Comparison of ENCODE assay signal across 10 mouse cellular contexts in the genomic region with DNA sequence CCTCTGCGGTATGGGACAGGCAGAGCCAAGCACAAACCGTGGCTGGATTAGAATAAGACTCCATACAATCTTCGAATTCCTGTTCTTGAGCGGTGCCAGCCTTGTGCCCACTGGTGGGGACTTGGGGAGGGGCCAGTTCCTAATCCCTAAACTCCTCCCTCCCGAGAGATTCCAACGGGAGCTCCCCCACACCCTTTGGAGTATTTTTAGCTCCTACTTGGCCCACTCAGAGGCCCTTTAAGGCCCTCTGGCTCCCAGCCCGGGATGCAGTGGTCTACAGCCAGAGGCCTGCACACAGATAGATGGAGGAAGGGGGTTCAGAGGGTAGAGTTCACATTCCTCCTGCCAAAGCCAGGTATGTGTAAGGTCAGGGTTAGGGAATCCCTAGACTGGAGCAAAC. TPM values are rescaled to one million over a fixed set of nuclear protein-coding genes. Genes with fewer than 3 reads are reported as not detected.
DNase-seq lines count a peak whose midpoint lies in the region; ATAC-seq and TF ChIP-seq lines count a peak whose summit lies in the region.
"Had no signal": no experiment of that assay in that cellular context is flagged by ENCODE, and none has a peak within 500 bp of the region (broad histone marks: within the 10 kb centered on the region; RNA-seq: fewer than 3 reads in every experiment).

No protein-coding gene starts in this region.

- 53% methylated on average over 7 of the region's 7 CpGs for WGBS in forebrain, embryonic 10.5 days
- 60% methylated on average over 7 of the region's 7 CpGs for WGBS in forebrain, embryonic 11.5 days
- WGBS in heart, embryonic 16.5 days: 11% methylated on average over 7 of the region's 7 CpGs
- 18% methylated on average over 7 of the region's 7 CpGs for WGBS in lung, embryonic 16.5 days
- WGBS in thymus, adult 2 months: 87% methylated on average over 7 of the region's 7 CpGs

- no peak overlapping the region for H3K4me2 ChIP-seq in forebrain, embryonic 11.5 days (ENCODE audit: low read depth, low read length, severe bottlenecking)
- H3K4me2 ChIP-seq in heart, embryonic 16.5 days (ENCODE audit: low read depth, low read length): peak overlapping the region; percentile 31
- peak overlapping the region; percentile 21; the same call in 1 of the 2 replicates for H3K4me2 ChIP-seq in lung, embryonic 16.5 days (ENCODE audit: low read depth, low read length)

- H3K9me3 ChIP-seq in forebrain, embryonic 10.5 days: no peaks in the 10 kb centered on the region
- no peaks in the 10 kb centered on the region for H3K9me3 ChIP-seq in forebrain, embryonic 11.5 days (ENCODE audit: control insufficient read depth, low read length)
- H3K9me3 ChIP-seq in heart, embryonic 16.5 days (replicated peaks; ENCODE audit: control insufficient read depth, low read length): no peaks in the 10 kb centered on the region
- no peaks in the 10 kb centered on the region for H3K9me3 ChIP-seq in lung, embryonic 16.5 days (ENCODE audit: control insufficient read depth, low read length)

- TF ChIP-seq POLR2A in thymus, adult 2 months (IDR thresholded peaks at IDR 0.05; ENCODE audit: control insufficient read depth, extremely low read depth, insufficient read depth, low read length, poor library complexity): no peak

- peaks cover 29% of the 10 kb centered on the region for H3K27me3 ChIP-seq in forebrain, embryonic 10.5 days (ENCODE audit: poor library complexity, severe bottlenecking)
- H3K27me3 ChIP-seq in forebrain, embryonic 11.5 days (ENCODE audit: control insufficient read depth, insufficient read depth, low read length): peaks cover 12% of the 10 kb centered on the region; the same call in 1 of the 2 replicates
- no peaks in the 10 kb centered on the region for H3K27me3 ChIP-seq in heart, embryonic 16.5 days (ENCODE audit: control insufficient read depth, insufficient read depth, low read length)
- H3K27me3 ChIP-seq in lung, embryonic 16.5 days (ENCODE audit: control insufficient read depth, insufficient read depth, low read depth, low read length): peaks cover 9% of the 10 kb centered on the region; the same call in 1 of the 2 replicates
- H3K27me3 ChIP-seq in thymus, adult 2 months (ENCODE audit: control insufficient read depth, insufficient read depth, low read length): peaks cover 5% of the 10 kb centered on the region; the same call in 1 of the 2 replicates

- TF ChIP-seq CTCF in thymus, adult 2 months (IDR thresholded peaks at IDR 0.05; ENCODE audit: borderline replicate concordance, control insufficient read depth, extremely low read depth, insufficient read depth, low read length, poor library complexity): no peak

- no peak for ATAC-seq in forebrain, embryonic 11.5 days (replicated peaks; ENCODE audit: low FRiP score)
- ATAC-seq in heart, embryonic 16.5 days (replicated peaks; ENCODE audit: extremely low read depth, insufficient read depth, low FRiP score): peak; percentile 75
- peak; percentile 75 for ATAC-seq in lung, embryonic 16.5 days (ENCODE audit: low read depth)
- ATAC-seq: hindbrain, embryonic 16.5 days had no signal

- H3K4me3 ChIP-seq in forebrain, embryonic 10.5 days: no peak overlapping the region
- no peak overlapping the region for H3K4me3 ChIP-seq in forebrain, embryonic 11.5 days (ENCODE audit: low read depth, low read length)
- no peak overlapping the region for H3K4me3 ChIP-seq in heart, embryonic 16.5 days (ENCODE audit: low read length)
- no peak overlapping the region for H3K4me3 ChIP-seq in lung, embryonic 16.5 days (ENCODE audit: low read length)
- H3K4me3 ChIP-seq in thymus, adult 2 months (ENCODE audit: control insufficient read depth, insufficient read depth, low read length): no peak overlapping the region

- DNase-seq in forebrain, embryonic 10.5 days (ENCODE audit: extremely low spot score, low spot score): no peak
- no peak for DNase-seq in forebrain, embryonic 11.5 days (ENCODE audit: low spot score)
- DNase-seq in NIH3T3 (ENCODE audit: low read depth): peak; percentile 68
- DNase-seq in frontal cortex, postnatal 36 days (ENCODE audit: low spot score in 2 of 2): no peak
- no peak for DNase-seq in thymus, adult 2 months
- DNase-seq in left cerebral cortex, adult 11 months (ENCODE audit: low spot score): no peak

- 0 out of 2 replicates have a peak, but pooled peaks cover 3% of the 10 kb centered on the region for H3K36me3 ChIP-seq in forebrain, embryonic 10.5 days (replicated peaks)
- no peaks in the 10 kb centered on the region for H3K36me3 ChIP-seq in forebrain, embryonic 11.5 days (ENCODE audit: control insufficient read depth, insufficient read depth, low read length)
- peaks cover 6% of the 10 kb centered on the region; the same call in 1 of the 2 replicates for H3K36me3 ChIP-seq in heart, embryonic 16.5 days (ENCODE audit: control insufficient read depth, insufficient read depth)
- H3K36me3 ChIP-seq in lung, embryonic 16.5 days (ENCODE audit: control insufficient read depth, insufficient read depth, low read length): peaks cover 2% of the 10 kb centered on the region; the same call in 1 of the 2 replicates
- no peaks in the 10 kb centered on the region for H3K36me3 ChIP-seq in thymus, adult 2 months (ENCODE audit: control insufficient read depth, insufficient read depth, low read length)

- H3K4me1 ChIP-seq in forebrain, embryonic 10.5 days: peaks cover 52% of the 10 kb centered on the region
- peaks cover 9% of the 10 kb centered on the region; the same call in 1 of the 2 replicates for H3K4me1 ChIP-seq in forebrain, embryonic 11.5 days (replicated peaks; ENCODE audit: control insufficient read depth, insufficient read depth, low read length)
- H3K4me1 ChIP-seq in heart, embryonic 16.5 days (ENCODE audit: control insufficient read depth, insufficient read depth, low read length): peaks cover 67% of the 10 kb centered on the region
- H3K4me1 ChIP-seq in lung, embryonic 16.5 days (replicated peaks; ENCODE audit: control insufficient read depth, insufficient read depth, low read length): peaks cover 71% of the 10 kb centered on the region
- 0 out of 2 replicates have a peak, but pooled peaks cover 7% of the 10 kb centered on the region for H3K4me1 ChIP-seq in thymus, adult 2 months (replicated peaks; ENCODE audit: control insufficient read depth, insufficient read depth, low read length)

- H3K27ac ChIP-seq in forebrain, embryonic 10.5 days: 0 out of 2 replicates have a peak overlapping the region, but pooled peaks have one; percentile 51
- no peak overlapping the region for H3K27ac ChIP-seq in forebrain, embryonic 11.5 days (ENCODE audit: low read depth, low read length)
- peak overlapping the region; percentile 89 for H3K27ac ChIP-seq in heart, embryonic 16.5 days (ENCODE audit: low read length)
- H3K27ac ChIP-seq in lung, embryonic 16.5 days (ENCODE audit: low read length): peak overlapping the region; percentile 95
- H3K27ac ChIP-seq in thymus, adult 2 months (ENCODE audit: control insufficient read depth, insufficient read depth, low read length): no peak overlapping the region

- H3K9ac ChIP-seq in forebrain, embryonic 11.5 days (ENCODE audit: low read length): no peak overlapping the region
- no peak overlapping the region for H3K9ac ChIP-seq in heart, embryonic 16.5 days (ENCODE audit: low read length)
- no peak overlapping the region for H3K9ac ChIP-seq in lung, embryonic 16.5 days (ENCODE audit: low read length)

RNA-seq across cellular contexts. Expression of a gene that starts 5.3 kb away (rescaled TPM):
- polyA plus RNA-seq in forebrain, embryonic 10.5 days (2016; fragmentation: Nextera tagmentation; extraction: Ambion mirVana): 5.5 and 6.5 TPM in 2 replicates
- polyA plus RNA-seq in forebrain, embryonic 11.5 days (2014; fragmentation: Nextera tagmentation; extraction: Ambion mirVana): 4.4 and 5.4 TPM in 2 replicates
- polyA plus RNA-seq in heart, embryonic 16.5 days (2015; fragmentation: Nextera tagmentation; extraction: Ambion mirVana): 9.6 and 11.5 TPM in 2 replicates
- 23.3 and 25.8 TPM in 2 replicates for polyA plus RNA-seq in lung, embryonic 16.5 days (2015; fragmentation: Nextera tagmentation; extraction: Ambion mirVana)
- 17.0 and 17.1 TPM in 2 replicates for polyA plus RNA-seq in thymus, adult 2 months (2012; rRNA removed)

RNA-seq across cellular contexts. Expression of a gene that starts 30.1 kb away (rescaled TPM):
- 12.1 and 12.5 TPM in 2 replicates for polyA plus RNA-seq in forebrain, embryonic 10.5 days (2016; fragmentation: Nextera tagmentation; extraction: Ambion mirVana)
- polyA plus RNA-seq in forebrain, embryonic 11.5 days (2014; fragmentation: Nextera tagmentation; extraction: Ambion mirVana): 16.5 and 17.4 TPM in 2 replicates
- polyA plus RNA-seq in heart, embryonic 16.5 days (2015; fragmentation: Nextera tagmentation; extraction: Ambion mirVana): 141 and 148 TPM in 2 replicates
- polyA plus RNA-seq in lung, embryonic 16.5 days (2015; fragmentation: Nextera tagmentation; extraction: Ambion mirVana): 37.3 and 43.3 TPM in 2 replicates
- 47.7 and 55.0 TPM in 2 replicates for polyA plus RNA-seq in thymus, adult 2 months (2012; rRNA removed)

RNA-seq across cellular contexts. Expression of a gene that starts 48.7 kb away (rescaled TPM):
- polyA plus RNA-seq in forebrain, embryonic 10.5 days (2016; fragmentation: Nextera tagmentation; extraction: Ambion mirVana): 3.5 and 3.6 TPM in 2 replicates
- 1.4 TPM in 2 replicates for polyA plus RNA-seq in forebrain, embryonic 11.5 days (2014; fragmentation: Nextera tagmentation; extraction: Ambion mirVana)
- polyA plus RNA-seq in heart, embryonic 16.5 days (2015; fragmentation: Nextera tagmentation; extraction: Ambion mirVana): 0.07 and 0.11 TPM in 2 replicates
- 0.31 and 0.77 TPM in 2 replicates for polyA plus RNA-seq in lung, embryonic 16.5 days (2015; fragmentation: Nextera tagmentation; extraction: Ambion mirVana)
- 0.91 and 1.0 TPM in 2 replicates for polyA plus RNA-seq in thymus, adult 2 months (2012; rRNA removed)
- polyA plus RNA-seq: liver, adult 2 months had no signal

Comparison
In these comparisons a context has a peak if more than half of its experiments do, and no peak if none do; other contexts are left out.
1. H3K27ac ChIP-seq: peak in forebrain, embryonic 10.5 days (single experiment), heart, embryonic 16.5 days (single experiment) and lung, embryonic 16.5 days (single experiment); none in forebrain, embryonic 11.5 days (single experiment) and thymus, adult 2 months (single experiment).